Mouse (Mus musculus) layer of hippocampus, adult 9-10 months (tissue): ENCODE results near the gene Slc25a30.

Experiments used
- DNase-seq: peaks from one replicate; pipeline ENCODE4 v3.0.0; 2022; ENCODE audit warnings: low spot score

Gene Slc25a30

DNA sequence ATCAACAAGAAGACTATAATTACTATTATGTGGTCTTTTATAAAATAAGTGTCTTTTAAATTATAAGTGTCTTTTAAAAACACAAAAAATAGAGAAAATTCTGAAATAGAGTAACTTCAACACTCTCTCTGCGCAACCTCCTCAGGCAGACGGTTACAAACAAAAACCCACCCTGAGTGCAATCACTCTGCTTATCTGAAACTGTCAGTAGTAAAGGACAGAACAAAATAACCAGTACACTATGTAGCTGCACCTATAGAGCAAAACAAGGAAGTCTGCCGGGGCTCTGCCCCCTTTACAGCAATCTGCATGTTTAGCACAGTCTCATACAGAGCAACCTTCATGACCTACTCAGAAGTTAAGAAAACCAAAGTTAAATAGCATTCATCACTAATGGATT lies 44.9 kb downstream of the Slc25a30 start:
- DNase-seq, result no peak

DNA sequence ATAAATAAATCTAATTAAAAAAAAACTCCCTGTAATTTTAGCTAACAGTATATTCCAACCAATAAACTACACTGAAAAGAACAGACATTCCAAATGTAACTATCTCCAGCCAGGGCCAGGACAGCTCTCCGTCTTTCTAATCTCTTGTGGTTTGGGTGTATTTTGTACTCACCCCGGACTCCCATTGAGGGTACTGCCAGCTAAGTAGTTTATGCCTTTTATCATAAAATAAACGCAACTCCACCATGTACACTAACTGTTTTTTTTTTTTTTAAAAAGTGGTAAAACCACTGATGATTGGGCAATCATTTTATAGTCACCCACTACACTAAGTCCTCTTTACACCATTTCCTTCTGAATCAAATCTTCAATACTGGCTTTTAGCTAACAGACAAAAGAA lies 51.2 kb downstream of the Slc25a30 start:
- DNase-seq, result no peak

DNA sequence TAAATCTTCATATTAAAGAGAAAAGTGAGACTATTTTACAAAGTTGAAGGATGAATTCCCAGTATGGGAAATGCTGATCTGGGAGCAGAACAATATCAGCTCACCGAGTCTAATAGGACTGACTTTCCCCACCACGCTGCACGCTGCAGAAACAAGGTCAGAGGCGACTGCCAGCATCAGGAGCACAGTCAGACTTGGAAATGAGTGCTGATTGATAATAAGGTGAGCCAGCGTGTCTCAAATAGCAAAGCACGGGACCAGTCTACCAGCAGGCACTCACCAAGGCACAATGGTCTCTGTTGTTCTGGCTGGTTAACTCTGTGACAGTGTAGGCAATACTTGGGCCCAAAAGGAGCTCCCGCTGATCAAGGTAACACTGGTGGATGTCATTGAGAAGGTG lies 54.2 kb downstream of the Slc25a30 start:
- no peak for DNase-seq

DNA sequence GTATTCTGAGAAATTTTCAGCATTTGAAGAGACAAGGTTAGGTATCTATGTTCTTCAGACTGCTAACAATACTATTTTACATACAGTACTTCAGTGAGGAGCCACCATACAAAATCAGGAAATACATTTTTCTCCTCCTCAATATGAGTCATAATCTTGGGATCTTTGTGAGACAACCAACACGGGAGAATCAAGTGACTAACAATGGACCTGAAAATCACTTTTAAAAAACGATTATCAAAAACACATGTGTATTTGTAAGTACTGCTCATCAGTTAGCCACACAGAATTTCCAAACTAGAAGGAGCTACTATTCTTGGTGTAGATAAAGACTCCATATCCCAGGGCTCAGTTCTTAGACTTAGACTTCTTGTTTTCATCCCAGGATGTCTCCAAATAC lies 55.5 kb downstream of the Slc25a30 start:
- DNase-seq, result no peak

DNA sequence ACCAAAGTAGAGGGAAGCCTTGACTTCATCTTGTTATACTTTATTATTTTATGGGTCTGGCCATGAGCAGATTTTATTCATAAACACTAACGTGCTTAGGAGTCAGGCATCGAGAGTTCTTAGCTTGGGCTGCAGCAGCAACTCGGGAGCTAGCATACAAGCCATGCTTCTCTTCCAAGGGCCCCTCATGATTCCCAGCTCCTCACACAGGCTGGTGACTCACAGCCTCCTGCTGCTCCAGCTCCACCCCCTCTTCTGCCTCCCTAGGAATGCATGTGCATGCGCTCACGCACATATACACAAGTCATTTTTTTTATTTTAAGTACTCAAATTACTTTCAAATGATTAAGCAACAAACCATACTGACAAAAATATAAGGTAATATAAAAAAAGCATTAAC lies 58.7 kb downstream of the Slc25a30 start:
- no peak for DNase-seq

DNA sequence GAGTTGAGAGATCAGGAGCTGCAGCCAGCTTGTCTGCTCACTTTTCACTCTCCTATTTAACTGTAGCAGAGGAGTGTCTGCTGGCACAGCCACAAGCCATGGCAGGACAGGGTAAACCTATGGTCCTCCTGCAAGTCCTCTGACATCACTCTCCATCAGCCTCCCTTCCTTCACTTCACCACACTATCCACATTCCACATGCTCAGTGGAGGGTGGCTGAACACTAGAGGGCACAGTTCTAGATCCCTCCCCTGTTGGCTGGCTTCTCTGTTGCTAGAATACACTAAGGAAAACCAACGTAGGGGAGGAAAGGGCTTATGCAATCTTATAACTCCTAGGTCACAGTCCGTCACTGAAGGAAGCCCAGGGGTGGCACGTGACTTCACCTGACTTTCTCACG lies 59.8 kb downstream of the Slc25a30 start:
- DNase-seq, result no peak

DNA sequence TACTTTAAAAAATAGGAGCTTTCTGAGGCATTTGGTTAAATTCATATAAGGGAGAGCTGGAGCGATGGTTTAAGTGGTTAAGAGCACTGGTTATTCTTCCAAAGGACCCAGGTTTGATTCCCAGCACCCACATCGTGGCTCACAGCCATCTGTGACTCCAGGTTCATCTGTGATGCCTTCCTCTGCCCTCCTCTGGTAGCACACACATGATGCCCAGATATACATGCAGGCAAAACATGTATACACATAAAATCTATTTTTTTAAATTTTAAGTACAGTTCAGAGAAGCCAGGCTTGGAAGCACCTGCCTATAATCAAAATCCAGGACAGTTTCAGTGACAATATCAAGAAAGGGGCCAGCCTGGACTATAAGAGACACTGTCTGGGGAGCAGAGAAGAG lies 64.0 kb downstream of the Slc25a30 start:
- no peak for DNase-seq

DNA sequence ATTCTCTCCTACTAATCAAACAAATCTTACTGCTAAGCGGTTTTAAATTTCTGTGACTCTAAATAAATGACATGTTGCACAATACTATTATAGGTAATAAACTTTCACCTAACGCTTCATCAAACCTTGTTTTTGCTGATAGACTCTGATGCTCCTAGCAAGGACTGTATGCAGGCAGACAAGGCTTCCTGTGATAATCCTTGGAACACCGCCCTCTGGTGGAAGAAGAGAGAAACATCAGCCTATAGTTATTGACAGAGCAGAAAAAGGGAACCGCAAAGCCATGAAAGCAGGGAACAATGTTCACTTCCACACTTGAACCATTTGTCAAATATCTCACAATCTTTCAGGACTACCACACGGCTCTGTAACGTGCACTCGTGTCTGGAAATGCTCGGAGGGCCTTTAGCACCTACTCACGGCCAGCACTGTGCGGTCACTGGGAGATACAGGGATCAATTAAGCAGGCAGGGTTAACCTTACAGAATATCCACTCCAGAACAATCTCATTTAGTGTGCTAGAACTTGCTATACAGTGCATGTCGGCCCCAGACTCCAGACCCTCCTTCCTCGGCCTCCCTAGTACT lies 64.8 kb downstream of the Slc25a30 start:
- peak; percentile 35 for DNase-seq

DNA sequence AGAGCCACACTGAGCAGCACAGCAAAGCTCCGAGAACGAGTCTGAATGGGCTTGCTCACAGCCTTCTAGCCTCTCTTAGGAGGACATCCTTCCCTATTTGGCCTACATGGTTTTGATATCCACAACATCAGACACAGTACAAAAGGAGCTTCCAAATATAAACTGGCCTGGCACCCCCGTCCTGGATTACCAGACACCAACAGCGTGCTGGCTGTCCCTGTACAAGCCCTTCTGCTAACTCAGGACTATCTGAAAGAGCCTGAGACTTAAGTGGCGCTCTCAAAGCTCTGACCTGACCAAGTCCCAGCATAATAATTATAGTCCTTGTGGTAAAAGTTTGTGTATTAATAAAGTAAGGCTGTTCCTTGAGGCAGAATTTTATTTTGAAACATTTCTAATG lies 66.7 kb downstream of the Slc25a30 start:
- DNase-seq, result no peak

DNA sequence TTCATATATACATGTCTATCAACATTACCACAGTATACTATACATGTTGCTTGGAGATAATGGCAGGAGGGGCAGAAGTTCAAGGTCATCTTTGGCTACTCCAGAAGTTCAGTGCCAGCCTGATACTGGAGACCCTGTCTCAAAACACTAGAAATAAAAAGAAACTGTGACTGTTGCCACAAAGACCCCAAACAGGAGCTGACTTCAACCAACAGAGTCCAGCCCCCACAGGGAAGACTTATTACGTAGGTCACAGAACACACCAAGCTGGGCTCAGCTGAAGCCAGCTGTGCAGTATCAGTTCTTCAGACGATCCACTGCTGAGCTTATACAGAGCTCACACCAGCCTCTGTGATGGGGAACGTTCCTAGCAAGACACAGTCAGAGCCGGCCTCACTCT lies 70.4 kb downstream of the Slc25a30 start:
- no peak for DNase-seq

DNA sequence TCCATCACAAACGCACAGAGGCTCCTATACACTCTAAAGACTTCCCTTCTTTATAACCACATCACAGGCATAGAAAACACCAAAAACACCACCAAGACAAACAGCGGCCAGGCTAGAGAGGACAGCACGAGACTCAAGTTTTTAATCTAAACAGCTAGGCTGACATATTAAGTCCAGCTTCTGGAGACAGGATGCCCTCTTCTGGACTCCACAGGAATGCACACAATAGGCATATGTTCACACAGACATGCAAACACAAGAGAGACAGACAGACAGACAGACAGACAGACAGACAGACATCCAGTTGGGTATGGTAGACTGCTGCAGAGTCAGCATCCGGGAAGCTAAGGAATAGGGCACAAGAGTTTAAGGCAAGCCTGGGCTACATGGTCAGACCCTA lies 73.2 kb downstream of the Slc25a30 start:
- DNase-seq, result no peak

DNA sequence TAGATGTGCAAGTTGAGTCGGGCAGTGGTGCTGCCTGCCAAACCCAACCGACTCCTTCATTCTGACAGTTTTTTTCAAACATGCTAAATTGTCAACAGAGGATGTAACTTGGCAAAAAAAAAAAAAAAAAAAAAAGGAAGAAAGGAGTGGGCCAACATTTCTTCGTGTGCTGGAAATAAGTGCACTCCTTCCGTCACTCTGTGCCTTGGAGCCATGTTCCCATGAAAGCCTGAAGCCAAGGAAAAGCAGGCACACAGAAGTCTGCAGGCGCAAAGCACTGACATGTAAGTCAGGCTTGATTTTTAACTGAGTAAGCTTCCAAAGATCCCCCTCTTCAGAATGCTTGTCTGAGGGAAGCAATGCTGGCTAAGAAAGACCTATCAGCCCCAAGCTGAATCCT lies 74.2 kb downstream of the Slc25a30 start:
- DNase-seq, result no peak

DNA sequence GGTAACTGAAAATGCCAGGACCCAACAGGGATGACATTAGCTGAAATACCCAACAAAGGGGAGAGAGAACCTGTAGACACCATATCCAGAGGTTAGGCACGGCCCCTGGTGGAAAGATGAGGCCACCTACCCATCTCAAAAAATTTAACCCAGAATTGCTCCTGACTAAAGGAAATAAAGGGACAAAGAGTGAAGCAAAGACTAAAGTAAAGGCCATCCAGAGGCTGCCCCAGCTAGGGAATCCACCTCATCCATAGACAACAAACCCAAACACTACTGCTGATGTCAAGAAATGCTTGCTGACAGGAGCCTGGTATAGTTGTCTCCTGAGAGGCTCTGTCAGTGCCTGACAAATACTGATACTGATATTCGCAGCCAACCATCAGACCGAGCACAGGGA lies 75.1 kb downstream of the Slc25a30 start:
- no peak for DNase-seq
